Mouse (Mus musculus): ENCODE measurements around the gene Olfr223. TPM values are rescaled to one million over a fixed set of nuclear protein-coding genes. Genes with fewer than 3 reads are reported as not detected.

The Olfr223 gene
- not detected in 2 replicates for polyA plus RNA-seq (2012; rRNA removed)

DNA sequence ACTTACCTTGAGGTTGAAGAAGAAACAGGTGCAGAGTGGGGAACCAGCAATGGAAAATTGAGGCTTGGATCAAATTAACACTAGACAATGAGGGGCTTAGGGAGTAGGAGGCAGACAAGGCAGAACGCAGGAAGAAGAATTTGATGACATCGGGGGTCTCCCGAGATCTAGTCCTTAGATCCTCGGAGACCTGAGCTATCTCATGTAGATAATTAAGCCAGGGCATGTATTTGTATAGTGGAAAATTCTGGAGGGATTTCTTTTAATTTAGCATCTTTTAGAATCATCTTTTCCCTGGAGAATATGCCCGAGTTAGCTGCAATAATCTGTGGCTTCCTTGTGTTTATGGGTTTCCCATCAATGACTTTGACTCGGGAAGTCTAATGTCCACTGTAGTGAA is at the start of gene Olfr223:
TSS of gene Olfr223 (minus strand) at position 101 of the 400 bp plus-strand sequence.

DNA sequence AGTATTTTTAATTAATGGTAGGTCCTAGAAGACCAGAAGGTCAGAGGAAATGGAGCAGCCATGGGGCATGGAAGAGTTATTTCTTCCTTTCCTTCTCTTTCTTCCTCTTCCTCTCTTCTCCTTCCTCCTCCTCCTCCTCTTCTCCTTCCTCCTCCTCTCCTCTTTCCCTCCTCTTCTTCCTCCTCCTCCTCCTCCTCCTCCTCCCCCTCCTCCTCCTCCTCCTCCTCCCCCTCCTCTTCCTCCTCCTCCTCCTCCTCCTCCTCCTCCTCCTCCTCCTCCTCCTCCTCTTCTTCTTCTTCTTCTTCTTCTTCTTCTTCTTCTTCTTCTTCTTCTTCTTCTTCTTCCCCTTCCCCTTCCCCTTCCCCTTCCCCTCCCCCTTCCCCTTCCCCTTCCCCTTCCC is 17.0 kb downstream of the Olfr223 start, which contains the start of gene Olfr222:
TSS of gene Olfr222 (minus strand) at position 101 of the 400 bp plus-strand sequence.

DNA sequence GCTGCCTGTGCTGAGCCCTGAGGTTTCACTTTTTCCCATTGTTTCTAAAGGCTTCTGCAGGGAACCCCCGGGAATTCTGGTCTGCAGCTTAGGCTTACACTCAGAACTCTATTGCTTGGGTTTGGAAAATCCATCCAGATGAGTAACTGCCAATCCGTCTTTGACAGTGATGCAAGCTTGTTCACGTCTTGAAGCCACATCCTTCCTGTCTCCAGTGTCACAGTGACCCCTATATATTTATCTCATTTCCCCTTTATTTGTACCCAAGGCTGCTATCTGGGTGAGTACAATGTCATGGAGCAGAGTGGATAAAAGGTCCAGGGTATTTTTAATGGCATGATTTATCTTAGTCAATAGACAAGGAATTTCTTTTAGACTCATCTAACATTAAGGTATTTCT is 51.8 kb downstream of the Olfr223 start, which contains the start of gene Nlrp3:
TSS of gene Nlrp3 (plus strand) at position 245 of the 400 bp plus-strand sequence.

Other genes starting within 250 kb of the Olfr223 start
- not detected in 2 replicates for gene Prss38, start 217.6 kb downstream of the Olfr223 start, polyA plus RNA-seq (2012; rRNA removed)
- gene Jmjd4, start 143.2 kb downstream of the Olfr223 start, polyA plus RNA-seq (2012; rRNA removed): 1.6 and 1.8 TPM in 2 replicates
- gene Snap47, start 142.1 kb downstream of the Olfr223 start, polyA plus RNA-seq (2012; rRNA removed): 11.3 and 12.2 TPM in 2 replicates
- gene Zfp867, start 120.8 kb downstream of the Olfr223 start, polyA plus RNA-seq (2012; rRNA removed): 0.03 TPM in 1 of 2 replicates, not detected in the other
- gene Zkscan17, start 66.5 kb downstream of the Olfr223 start, polyA plus RNA-seq (2012; rRNA removed): 2.9 and 3.9 TPM in 2 replicates
- gene Nlrp3, start 51.7 kb downstream of the Olfr223 start, polyA plus RNA-seq (2012; rRNA removed): 0.04 and 0.08 TPM in 2 replicates
- gene Olfr222, start 17.1 kb downstream of the Olfr223 start, polyA plus RNA-seq (2012; rRNA removed): not detected in 2 replicates
- gene Mprip, start 68.0 kb upstream of the Olfr223 start, polyA plus RNA-seq (2012; rRNA removed): 66.9 and 85.3 TPM in 2 replicates
- gene Pld6, start 194.4 kb upstream of the Olfr223 start, polyA plus RNA-seq (2012; rRNA removed): 7.2 and 18.7 TPM in 2 replicates
- 16.9 and 18.8 TPM in 2 replicates for gene Flcn, start 216.7 kb upstream of the Olfr223 start, polyA plus RNA-seq (2012; rRNA removed)
- gene Nt5m, start 246.2 kb upstream of the Olfr223 start, polyA plus RNA-seq (2012; rRNA removed): 14.7 and 16.4 TPM in 2 replicates
- 3.8 and 5.8 TPM in 2 replicates for gene Cops3, start 246.5 kb upstream of the Olfr223 start, polyA plus RNA-seq (2012; rRNA removed)

All from stomach, adult 2 months (tissue).